Mouse (Mus musculus) ovary, postnatal 14 days (tissue): ENCODE measurements around the gene 1110051M20Rik.

Source experiments
- DNase-seq: peaks from one replicate; pipeline ENCODE4 v3.0.0; 2022; ENCODE audit warnings: low spot score

1110051M20Rik gene

GRCm38 (mm10) chr2:91457656-91458251 is 13.2 kb upstream of the 1110051M20Rik start:
- peak; percentile 23 for DNase-seq

- peak; percentile 46 for DNase-seq
Observed at GRCm38 (mm10) chr2:91457259-91457655, 12.8 kb upstream of the 1110051M20Rik start, which contains the start of gene Lrp4. Lrp4 (plus strand) TSS chr2:91457511.

DNA sequence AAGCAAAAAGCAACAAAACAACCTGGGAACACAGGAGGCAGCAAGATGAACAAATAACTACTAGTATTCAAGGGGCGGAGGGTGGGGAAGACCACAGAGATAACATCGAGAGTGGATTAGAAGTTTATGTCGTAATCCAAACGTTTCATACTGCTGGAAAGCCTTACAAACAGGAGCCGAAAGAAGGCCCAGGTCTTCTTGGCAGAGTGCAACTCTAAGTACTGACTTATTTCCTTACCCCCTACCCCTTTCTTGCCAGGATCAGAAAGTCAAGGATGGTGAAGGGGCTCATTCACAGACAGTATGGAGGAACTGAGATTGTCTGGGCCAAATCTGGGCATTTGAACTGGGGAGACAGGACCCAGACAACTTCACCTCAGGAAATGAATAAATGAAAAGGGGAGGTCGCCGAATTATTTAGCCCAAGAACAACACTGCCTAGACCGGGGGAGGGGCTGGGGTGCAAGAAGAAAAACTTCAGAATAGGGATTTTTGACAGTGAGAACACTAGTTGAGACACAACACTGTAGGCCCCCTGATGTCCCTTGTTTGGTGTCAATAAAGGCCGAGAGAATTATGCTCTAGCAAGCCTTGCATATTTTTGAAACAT is 12.1 kb upstream of the 1110051M20Rik start:
- DNase-seq = no peak

- no peak for DNase-seq
Observed at GRCm38 (mm10) chr2:91455826-91456225, 11.3 kb upstream of the 1110051M20Rik start.

DNA sequence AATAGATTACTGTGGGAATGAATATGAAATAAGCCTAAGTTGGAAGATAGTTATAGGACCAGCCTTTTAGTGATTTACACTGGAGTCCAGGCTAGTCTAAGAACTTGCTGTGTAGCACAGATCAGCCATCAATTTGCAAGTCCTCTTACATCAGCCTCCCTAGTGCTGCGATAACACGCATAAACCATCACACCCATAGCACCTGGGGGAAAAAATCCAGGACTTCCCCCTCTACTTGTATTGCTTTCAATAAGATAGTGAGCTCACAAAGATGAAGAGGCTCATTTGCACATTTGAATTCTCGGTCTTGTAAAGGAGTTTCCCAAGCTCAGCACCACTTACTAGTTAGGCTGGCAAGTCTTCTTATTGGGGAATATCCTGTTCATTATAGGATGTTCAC is 9.9 kb upstream of the 1110051M20Rik start:
- no peak for DNase-seq

DNA sequence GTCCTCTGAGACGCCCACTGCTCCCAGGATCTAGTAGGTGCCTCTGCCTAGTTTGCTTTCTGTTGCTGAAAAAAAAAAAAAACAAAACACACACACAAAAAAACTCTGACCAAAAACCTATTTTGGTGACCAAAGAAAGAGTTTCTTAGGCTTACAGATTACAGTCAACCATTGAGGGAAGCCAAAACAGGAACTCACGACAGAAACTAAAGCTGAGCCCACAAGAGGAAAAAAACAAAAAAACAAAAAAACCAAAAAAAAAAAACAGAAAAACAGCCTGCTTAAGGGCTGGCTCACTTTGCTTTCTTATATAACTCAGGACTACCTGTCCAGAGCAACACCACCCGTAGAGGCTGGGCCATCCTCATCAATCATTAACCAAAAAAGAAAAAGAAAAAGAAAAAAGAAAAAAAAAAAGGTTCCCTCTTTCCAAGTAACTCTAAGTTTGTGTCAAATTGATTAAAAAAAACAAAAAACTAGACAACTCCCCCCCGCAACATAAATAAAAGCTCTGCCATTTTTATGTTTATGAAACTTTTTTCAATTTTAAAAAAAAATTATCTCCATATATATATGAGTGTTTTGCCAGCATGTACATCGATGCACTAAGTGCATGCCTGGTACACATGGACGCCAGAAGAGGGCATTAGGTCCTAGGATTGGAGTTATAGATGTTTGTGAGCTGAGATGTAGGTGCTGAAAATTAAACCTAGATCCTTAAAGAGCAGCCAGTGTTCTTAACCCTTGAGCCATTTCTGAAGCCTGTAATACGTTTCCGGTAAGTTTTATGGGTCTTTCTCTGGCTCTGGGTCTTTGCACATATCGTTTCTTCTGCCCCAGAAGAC is 8.9 kb upstream of the 1110051M20Rik start:
- no peak for DNase-seq

- DNase-seq = no peak
Observed at GRCm38 (mm10) chr2:91452658-91453057, 8.2 kb upstream of the 1110051M20Rik start.

GRCm38 (mm10) chr2:91450316-91450715 is 5.8 kb upstream of the 1110051M20Rik start:
- DNase-seq = no peak

GRCm38 (mm10) chr2:91449662-91450061 is 5.2 kb upstream of the 1110051M20Rik start:
- no peak for DNase-seq

DNA sequence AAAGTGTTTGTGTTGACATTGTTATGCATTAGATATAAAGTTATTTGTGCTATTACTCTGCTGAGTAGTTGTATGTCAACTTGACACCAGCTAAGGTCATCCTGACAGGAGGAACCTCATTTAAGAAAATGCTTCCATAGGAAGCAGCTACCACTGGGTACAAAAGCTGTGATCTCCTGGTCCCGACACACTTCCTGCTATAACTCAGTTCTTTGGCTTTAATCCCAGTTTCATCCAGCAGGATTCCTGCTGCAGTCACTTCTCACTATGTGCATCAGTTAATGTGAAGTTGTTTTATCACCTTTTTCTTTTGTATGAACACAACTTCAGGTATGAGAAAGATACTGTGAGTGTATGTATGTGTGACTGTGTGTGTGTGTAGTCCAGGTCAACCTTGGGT is 2.3 kb downstream of the 1110051M20Rik start:
- no peak for DNase-seq

DNA sequence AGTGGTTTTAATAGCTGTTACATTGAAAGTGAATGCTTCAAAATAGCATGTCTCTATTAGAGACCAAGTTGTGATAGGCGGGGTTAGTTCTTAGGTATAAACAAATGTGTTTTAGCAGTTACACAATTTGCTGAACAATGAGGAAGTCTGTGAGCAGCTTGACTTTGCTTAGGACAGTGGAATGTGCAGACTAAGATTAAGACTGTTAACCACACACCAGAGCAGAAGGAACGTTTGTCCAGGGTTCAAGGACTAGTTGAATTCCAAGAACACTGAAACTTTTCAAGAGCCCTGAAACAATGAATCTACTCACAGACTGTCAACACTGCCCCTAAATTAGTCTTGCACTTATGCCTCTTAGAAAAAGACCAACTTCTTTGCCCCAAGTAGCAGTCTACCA is 2.8 kb downstream of the 1110051M20Rik start:
- no peak for DNase-seq

GRCm38 (mm10) chr2:91440686-91441085 is 3.8 kb downstream of the 1110051M20Rik start:
- no peak for DNase-seq

DNA sequence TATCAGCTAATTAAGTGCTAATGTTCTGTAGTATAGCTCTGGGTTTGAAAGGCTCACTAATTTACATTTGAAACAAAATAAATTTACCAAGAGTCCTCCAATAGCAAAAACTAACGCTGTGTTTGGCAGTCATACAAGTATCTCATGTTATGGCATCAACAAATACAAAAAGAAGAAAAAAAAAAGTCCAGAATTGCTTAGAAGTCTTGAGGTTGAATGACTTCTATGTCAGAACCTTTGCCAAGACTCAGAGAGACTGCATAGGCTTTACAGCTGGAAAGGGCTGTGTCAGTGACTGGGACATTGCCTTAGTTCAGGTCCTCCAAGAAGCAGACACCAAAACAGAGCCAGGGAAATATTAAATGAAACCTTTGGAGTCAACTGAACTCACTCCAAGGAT is 4.6 kb downstream of the 1110051M20Rik start:
- no peak for DNase-seq

DNA sequence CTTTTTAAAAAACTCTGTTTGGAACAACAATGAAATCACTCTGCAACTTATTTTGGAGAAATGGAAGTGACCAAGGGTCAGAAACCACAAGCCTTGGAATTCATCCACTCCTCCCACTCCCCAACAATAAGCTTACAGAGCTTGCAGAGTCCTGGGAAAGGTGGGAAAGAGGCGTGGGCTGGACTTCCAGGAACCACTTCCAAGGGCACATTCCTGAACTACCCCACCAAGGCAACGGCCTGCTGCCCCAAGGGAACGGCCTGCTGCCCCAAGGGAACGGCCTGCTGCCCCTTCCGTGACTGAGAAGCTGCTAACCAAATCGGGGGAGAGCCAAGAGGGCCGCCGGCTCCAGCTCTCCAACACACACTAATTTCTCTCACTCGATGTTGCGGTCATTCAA is 5.2 kb downstream of the 1110051M20Rik start:
- DNase-seq = no peak

DNA sequence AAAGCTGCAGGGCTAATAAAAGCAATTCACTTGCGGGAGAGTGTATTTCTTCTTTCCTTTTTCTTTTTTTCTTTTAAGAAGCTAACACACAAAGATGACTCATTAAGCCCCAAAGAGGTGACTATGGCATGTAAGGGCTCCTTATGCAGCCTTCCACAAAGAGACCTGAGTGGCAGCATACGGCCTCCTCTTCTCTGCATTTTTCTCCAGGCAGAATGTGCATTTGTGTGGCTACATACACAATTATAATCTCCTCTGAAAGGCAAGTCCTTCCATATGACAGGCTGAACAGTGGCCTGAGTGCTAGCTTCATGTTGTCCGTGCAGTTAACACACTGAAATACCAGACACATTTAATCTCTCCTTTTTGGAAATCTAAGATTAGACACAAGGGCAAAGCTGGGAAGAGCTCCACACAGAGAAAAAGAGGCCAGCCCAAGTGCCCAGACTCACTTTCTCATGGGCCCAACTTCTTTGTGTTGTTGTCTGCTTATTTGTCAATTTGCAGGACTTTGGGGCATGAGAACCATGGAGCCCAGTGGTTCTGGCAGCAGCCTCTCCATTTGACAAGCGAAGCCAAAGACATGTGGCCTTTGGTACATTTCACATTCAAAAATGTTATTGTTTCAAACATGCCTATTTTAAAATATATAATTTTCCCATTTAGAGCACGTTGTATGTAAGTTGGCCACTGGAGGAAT is 7.2 kb downstream of the 1110051M20Rik start:
- DNase-seq = no peak

DNA sequence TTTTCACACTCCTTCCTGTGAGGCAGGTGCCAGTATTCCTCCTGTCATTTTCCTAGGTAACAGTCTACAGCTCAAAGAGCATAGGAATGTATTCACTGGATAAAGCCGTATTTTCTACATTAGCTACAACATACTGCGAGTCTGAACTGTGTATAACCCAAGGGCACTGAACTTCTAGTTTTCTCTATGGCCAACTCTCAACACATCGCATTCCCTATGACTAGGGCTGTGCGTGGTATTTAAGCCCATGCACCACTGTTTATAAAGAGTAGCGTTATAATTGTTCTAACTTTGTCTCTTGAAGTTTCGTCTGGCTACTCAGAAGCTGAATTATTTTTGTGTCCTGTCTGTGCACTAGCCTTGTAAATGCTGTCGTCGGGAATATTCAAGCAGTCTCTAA is 7.8 kb downstream of the 1110051M20Rik start:
- DNase-seq = no peak

DNA sequence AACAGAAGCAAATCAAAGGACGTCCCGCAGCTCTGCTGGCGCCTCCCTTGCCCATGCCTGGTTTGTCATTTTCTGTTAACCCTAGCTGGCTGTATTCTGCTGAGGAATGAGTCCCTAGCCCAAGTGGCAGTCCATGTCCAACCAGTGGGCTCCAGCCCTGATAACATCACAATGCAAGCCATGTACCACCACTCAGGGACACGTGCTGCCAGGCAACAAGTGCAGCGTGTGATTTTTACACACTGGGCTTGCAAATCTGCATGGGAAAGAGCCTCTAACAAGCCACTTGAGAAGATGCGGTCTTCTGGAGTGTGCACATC is 13.9 kb downstream of the 1110051M20Rik start:
- DNase-seq = no peak

- no peak for DNase-seq
Observed at GRCm38 (mm10) chr2:91429915-91430599, 14.4 kb downstream of the 1110051M20Rik start.

DNA sequence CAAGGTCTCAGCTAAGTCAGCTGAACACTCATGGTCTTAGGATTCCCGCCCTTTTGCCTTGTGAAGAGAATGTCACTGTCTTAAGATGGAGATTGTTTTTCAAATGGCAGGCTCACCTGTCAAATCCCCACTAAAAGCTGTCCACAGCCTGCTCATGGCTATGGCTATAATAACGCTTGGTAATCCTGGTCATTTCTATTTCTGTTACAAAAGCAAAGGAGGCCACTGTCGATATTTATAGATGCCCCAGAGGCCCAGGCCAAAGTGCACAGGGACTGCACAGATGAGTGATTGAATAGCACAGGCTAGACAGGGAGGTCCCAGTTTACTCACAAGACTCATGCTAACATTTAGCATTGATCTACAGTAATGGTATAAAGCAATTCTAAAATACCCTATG is 15.4 kb downstream of the 1110051M20Rik start:
- DNase-seq = no peak

GRCm38 (mm10) chr2:91426321-91426720 is 18.2 kb downstream of the 1110051M20Rik start:
- DNase-seq = no peak

DNA sequence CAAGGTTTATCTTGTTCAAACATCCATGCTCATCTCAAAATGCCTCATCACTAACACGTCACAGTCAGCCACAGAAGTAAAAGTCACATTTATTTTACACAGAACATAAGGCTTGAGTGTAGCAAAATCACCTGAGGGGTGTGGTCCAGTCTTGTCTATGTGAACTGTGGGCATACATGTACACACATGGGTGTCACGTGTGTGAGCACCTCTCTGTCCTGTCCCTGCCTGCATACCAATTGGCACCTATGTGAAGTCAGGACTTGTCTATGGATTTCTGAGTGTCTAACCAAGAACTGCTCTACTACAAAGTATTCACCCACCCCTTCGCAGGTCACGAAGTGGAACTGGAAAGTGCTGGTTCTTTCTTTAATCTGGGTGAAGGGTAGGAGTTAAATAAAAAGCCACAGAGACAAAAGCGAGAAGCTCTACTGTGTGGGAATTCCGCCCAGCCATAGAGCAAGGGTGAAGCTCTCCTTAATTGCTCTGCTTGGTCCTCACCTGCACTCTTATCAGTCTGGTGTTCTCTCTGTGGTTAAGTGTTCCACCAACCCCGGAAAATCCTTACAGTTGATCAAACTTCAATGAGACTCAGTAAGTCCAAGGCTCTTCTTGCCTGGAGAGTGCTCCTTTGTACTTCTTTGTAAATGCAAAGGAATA is 20.3 kb downstream of the 1110051M20Rik start:
- DNase-seq = no peak

DNA sequence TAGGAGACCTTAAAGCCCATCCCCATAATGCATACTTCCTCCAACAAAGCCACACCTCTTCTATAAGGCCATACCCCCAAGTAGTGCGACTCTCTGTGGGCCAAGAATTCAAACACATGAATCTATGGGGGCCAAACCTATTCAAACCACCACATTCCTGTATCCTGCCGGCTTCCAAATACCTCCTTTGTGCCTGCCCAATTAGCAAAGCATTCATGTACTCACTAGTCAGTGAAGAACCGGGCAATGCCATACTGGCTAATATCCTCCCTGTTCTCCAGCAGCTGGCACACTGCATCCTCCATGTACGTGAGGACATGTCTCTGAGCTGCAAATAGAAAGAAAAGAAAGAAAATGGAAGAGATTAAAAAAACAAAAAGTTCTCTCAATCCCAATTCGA is 22.9 kb downstream of the 1110051M20Rik start:
- DNase-seq = no peak
